Mouse (Mus musculus) testis, postnatal 14 days (tissue): ENCODE results near the gene Dgcr2.

ENCODE experiments used
- DNase-seq: peaks from one replicate; pipeline ENCODE4 v3.0.0; 2021; ENCODE audit warnings: low spot score

Dgcr2 gene

DNA sequence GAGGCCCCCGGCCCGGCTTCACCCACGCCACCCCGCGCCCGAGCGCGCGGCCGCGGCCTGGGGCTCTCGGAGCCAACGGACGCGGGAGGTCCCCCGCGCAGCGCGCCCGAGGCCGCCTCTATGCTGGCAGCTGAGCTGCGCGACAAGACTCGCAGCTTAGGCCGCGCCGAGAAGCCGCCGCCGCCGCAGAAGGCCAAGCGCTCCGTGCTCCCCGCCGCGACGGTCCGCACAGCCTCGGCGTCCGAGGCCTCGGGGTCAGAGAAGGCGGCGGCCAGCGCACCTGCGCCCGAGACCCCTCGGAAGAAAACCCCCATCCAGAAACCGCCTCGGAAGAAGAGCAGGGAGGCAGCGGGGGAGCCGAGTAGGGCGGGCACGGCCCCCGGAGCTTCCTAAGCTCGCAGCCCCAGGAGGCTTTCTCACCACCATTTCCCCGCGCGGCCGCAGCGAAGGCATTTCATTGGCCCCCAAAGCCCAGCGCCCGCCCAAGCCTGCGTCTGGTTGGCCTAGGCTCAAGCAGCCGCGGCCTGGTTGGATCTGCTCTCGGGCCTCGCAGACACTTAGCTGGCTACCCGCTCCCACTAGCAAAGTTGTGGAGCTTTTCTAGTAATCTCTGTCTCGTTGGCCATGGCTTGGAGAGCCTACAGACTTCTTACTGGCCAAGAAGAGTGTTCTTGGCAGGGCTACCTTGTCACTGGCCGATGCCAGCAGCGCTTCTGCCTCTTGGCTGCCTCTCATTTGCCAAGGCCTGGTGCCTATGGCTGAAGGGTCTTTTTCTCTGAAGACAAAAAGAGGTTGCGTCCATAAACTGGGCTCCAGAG, 91.0 kb downstream of the Dgcr2 start:
- peak; percentile 89 for DNase-seq

DNA sequence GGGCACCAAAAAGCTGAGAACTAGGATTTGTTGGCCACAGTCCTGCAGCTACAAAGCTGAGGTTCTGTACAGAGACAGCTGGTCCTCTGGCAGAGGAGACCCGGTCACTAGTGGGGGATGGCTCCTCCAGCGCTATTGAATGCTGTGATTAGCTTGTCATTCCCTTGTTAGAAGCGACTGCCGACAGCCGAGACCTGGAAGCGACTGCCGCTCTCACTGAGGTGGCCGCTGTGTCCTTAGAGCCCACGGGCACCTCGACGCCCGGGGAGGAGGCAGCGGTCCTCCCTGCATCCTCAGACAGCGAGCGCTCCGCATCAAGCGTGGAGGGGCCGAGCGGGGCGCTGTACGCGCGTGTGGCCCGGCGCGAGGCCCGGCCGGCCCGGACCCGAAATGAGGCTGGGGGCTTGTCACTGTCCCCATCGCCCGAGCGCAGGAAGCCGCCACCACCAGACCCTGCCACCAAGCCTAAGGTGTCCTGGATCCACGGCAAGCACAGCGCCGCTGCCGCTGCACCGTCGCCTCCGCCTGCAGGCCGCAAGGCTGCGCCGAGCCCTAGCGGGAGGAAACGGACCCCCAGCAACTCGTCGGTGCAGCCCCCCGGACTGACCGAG, 91.7 kb downstream of the Dgcr2 start:
- DNase-seq, result no peak

DNA sequence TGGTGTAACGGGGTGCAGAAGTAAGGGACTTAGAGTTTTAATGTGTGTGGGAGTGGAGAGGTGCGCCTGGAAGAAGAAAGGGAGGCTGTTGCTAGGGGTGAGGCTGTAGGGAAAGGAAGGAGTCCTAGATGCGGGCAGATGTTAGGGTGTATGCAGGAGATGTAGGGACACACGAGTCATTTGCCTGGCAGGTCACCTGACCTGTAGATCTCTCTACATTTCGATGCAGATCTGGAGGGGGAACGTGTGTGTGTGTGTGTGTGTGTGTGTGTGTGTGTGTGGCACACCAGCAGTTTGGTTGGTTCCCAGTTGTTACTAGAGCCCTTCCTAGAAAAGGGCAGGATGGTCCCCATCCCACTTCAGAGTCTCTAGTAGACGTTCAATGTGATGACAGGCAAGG, 93.4 kb downstream of the Dgcr2 start:
- DNase-seq, result no peak

DNA sequence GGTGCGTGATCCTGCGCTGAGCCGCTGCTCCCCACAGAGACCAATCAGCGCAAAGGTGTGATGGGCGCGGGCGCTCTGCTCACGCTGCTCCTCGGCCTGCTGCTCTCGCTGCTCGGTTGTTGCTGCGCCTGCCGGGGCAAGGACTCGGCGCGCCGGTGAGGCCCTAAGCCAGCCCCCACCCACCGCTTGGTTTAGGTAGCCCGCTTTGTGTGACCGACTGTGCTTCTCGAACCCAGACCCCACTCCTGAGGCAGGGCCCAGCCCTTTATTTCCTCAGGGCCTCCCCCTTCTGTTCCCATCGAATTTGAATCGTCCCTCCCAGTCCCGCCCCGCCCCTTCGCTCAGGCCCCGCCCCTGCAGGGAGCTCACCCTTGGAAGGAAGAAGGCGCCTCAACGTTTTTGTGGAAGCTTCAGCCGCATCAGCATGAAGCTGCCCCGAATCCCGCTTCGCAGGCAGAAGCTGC, 93.9 kb downstream of the Dgcr2 start:
- DNase-seq, result no peak

DNA sequence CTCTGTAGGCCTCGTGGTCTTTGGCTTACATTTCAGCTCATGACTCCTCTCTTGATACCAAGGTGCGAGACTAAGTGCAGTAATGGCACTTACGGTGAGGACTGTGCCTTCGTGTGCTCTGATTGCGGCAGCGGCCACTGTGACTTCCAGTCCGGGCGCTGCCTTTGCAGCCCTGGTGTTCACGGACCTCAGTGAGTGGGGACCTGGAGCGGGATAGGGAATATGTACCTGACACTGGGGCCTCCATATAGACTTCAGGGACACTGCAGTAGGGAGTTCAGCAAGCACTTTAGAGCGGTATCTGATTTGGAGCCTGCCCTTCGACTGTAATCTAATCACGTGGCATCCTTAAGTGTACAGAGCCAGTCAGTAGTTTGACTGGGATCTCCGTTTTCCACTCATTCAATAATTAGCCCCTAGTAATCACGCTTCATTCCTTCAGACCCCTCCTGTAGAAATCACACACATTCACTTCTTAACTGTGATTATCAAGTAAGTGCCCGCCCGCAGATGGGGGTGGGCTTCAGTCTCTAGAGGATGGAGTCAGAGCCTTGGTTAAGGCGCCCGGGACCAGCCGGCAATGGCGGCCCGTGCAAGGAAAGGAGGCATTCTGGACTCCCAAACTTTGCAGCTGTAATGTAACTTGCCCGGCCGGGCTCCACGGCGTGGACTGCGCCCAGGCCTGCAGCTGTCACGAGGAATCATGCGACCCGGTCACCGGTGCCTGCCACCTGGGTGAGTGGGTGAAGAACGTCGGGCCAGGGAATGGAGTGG, 94.5 kb downstream of the Dgcr2 start:
- DNase-seq, result no peak

DNA sequence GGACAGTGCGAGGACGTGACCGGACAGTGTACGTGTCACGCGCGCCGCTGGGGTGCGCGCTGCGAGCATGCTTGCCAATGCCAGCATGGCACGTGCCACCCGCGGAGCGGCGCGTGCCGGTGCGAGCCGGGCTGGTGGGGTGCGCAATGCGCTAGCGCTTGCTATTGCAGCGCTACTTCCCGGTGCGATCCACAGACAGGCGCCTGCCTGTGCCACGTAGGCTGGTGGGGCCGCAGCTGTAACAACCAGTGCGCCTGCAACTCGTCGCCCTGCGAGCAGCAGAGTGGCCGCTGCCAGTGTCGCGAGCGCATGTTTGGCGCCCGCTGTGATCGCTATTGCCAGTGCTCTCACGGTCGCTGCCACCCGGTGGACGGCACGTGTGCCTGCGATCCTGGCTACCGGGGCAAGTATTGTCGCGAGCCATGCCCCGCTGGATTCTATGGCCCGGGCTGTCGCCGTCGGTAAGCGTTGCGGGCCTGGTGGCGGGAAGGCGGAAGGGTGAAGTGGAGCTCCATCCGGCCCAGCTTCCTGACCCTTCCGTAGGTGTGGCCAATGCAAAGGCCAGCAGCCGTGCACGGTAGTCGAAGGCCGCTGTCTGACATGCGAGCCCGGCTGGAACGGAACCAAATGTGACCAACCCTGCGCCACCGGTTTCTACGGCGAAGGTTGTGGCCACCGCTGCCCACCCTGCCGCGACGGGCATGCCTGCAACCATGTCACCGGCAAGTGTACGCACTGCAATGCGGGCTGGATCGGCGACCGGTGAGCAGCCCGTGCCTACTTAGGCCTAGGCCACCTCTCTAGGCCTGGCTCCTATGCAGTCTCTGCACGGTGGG, 95.3 kb downstream of the Dgcr2 start:
- no peak for DNase-seq

DNA sequence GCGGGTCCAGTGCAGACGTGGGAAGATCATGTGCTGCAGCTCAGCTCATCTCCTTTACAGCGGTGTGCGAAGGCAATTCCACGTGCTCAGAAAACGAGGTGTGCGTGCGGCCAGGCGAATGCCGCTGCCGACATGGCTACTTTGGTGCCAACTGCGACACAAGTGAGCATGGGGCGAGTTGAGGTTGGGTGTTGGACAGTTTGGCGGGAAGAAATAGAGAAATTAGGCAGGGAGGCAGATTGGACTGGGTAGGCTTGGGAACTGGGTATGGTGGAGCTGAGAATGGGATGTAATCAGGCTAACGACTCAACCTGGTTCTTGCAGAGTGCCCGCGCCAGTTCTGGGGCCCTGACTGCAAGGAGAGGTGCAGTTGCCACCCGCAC, 95.9 kb downstream of the Dgcr2 start:
- DNase-seq, result no peak

DNA sequence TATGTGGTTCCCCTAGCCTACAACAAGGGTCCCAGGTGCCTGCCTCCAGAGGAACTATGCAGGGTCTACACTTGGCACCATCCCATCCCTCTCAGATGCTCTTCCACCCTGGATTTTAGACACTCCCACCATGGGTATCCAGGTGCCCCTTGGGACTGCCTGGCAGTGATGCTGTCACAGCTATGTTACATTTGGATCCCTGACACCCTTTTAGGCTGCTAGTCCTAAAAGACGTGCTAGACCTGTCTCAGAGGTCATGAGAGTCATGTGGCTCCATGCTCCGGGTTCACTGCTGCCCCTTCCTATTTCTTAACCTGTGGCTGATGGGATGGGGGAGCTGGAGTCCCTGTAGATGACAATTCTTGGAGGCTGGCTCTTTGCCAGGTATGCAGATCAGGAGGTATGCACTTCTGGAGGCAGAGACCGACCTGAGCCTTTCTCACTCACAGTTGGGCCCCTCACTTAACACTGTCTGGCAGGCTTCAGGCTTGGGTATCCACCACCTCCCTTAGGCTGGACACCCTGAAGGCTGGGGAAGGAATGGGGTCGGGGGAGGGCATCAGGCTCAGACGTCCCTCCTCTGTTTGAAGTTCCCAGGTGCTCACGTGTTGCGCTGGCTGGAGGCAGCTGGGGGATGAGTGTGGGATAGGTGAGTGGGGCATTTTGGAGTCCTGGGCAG, 96.4 kb downstream of the Dgcr2 start:
- DNase-seq, result no peak

DNA sequence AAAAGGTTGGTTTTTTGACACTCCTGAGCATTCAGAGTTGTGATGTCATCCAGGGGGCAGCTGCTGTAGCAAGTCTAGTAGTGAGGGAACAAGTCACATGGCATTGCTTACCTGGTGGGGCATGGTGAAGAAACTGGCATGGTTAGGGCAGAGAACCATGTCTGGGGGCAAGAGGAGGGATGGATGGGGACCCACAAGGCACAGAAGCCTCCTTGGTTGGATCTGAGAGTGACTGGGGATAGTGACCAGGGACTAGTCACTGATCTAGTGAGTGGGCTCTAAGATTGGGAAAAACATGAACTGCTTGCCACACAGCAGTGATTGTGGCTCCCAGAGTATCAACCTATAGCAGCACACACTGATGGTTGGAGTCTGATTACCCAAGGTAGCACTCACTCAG, 98.8 kb downstream of the Dgcr2 start:
- DNase-seq, result no peak

DNA sequence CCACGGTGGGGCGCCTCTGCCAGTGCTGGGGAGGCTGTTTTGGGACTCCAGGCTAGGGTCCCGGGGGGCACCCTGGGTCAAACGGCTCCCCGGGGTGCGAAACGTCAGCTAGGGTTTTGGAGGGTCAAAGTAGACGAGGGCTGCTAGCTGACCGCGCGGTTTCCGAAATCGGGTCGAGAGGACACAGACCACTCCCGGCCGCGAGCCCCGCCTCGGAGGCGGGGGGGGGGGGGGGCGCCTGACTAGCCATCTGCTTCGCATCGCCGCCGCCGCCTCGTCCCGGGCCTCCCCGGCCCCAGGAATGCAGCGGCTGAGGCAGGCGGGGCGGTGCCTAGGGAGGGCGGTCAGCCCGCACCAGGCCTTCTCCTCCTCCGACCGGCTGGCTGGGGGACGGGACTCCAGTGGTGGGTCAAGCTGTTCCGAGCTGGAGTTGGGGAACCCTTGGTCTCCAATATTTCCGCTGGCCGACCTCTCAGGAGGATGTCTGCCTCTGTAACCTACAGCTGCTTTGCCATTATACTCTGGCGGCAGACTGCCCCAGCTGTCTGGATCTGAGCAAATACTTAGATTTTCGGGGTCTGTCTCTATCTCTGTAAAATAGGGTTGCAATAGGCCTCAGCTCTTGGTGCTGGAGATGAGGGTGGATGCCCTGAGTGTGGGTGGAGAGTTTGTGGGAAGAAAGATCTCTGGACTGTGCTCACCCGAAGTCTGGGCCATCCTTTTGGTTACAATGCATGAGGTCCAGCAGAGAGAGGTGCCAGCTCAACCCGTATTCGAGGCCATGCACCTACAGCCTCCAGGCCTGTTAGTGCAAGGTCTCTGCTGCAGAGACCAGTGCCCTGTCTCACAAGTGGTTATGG, 99.8 kb downstream of the Dgcr2 start:
- peak; percentile 48 for DNase-seq

DNA sequence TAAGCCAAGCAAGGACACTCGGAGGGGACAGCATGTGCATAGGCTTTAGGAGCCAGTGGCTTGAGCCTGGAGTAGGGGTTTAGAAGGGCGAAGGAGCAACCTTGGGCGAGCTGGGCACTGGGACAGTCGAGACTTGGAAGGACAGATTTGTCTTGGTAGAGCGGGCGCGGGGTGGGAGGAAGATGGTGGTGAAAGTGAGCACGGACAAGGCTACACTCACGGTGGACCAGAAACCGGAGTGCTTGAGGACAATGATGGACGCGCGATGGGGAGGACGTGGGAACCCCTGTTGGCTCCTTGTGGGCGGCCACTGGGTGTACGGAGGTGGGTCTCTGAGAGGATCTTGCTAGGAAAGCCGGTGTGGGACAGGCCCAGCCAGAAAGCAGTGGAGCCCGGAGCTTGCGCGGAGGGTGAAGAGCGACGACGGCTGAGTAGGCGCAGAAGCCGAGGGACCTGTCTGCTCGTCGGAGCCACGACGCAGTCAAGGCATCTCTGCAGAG, 100.5 kb downstream of the Dgcr2 start:
- no peak for DNase-seq

DNA sequence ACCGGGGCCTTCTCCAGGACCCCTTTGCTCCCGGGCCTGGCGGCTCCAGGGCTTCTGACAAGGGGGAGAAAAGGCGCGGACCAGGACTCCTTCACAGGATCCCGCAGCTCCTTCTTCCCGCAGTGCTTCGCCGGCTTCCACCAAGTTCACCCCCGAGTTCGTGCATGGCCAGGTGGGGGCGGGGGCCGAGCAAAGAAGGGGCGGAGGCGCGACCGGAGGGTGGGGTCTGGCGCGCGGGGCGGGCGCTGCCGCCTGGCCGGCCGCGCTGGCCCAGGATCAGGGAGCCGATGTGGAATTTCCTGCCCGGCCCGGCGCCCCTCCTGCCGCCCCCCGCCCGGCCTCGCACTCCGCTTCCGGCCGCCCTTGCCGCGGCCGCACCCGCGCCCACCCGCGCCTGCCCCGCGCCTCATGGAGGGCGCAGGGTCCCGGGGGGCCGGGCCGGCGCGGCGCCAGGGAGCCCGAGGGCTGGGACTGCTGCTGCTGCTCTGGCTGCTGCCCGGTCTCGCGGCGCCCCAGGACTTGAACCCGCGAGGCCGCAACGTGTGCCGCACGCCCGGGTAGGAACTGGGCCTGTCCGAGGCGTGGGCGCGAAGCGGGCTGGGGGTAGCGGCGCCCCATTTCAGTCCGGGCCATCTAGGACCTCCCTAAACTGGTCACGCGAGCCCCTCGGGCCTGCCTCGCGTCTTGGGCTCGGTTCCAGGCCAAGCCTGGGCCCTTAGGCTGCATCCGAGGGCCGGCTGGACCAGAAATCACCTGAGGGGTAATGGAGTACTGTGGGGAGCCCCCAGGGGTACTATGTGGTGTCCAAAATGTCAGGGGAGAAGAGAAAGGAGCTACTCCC, 101.2 kb downstream of the Dgcr2 start, which contains the start of gene Scarf2:
Scarf2 (plus strand) TSS at position 312 of the 841 bp plus-strand sequence.
- no peak for DNase-seq

DNA sequence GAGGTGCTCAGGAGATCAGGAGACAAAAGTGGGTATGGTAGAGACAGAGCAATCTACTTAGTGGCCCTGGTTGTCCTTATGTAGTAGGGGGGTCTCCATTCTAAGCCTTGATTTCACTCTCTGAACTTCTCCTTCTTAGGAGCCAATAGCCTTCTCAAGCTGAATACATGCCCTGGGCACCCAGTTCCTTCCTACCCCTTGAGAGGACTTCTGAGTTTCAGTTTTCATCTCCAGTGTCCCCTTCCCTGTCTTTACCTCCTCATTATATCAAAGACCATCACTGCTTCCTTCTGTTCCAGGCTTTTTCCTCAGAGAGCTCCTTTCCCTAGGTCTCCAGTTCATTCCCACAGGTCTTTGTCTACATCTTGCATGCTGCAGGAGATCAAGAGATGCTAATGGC, 101.8 kb downstream of the Dgcr2 start:
- no peak for DNase-seq

DNA sequence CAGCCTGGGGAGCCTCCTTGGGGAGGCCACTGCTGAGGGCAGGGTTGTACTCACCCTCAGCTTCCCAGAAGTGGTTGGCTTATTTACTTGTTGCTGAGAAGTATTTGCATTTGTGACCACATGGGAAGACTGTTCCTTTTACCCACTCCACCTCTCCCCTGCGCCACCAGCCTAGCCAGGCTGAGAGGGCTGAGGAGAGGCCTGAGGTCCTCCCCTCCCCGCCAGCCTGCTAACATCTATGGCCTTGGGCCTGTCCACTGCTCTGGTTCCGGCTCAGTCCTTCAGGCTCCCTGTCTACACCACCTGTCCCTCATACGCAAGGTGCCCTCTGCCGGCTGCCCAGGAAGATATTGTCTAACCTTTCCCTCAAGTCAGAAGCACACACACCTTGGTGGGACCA, 102.7 kb downstream of the Dgcr2 start:
- no peak for DNase-seq

DNA sequence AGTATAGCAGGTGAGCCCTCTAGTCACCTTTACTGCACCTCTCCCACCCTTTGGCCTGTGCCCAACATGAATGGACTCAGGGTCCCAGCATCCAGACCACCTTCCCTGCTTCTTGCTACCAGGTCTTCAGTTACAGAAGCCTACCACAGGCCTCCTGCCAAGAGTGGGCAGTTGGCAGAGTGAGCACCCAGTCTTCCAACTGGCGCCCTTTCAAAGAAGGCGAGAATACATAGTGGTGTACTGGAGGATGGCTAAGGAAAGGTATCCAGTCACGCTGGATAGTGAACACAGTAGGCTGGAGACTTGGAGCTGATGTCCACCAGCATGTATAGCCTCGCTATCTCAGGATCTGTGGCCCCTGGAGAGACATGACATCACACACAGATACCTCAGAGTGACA, 104.3 kb downstream of the Dgcr2 start:
- DNase-seq, result no peak

DNA sequence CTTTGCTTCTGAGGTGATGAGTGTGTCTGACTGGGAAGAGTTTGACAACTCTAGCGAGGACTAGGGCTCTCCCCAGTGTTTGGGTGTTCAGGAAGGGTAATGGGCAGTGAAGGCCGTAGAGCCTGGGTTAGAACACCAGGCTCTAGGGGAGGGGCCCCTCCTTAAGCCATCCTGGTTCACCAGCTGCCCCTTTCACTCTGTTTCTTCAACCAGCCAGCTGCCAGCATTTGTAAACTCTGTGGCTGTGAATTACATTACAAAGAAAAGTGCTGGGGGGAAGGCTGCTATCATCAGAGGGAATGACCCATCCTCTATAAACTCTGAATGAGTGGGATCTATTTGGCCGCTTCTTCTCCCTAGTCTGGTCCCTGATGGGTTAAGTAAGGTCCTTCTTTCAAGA, 105.6 kb downstream of the Dgcr2 start:
- DNase-seq, result no peak
